Mouse (Mus musculus): ENCODE results near the gene Mfsd12. TPM values are rescaled to one million over a fixed set of nuclear protein-coding genes. Genes with fewer than 3 reads are reported as not detected.

The Mfsd12 gene
- polyA plus RNA-seq, 1 experiment from 2014 or later = 10.7 TPM

GRCm38 (mm10) chr10:81385603-81386306 lies 28.5 kb downstream of the Mfsd12 start:
- Histone ChIP-seq H3K4me3 (peak overlapping the region; percentile 89), H3K4me1 (peaks cover 41% of the 10 kb centered on the region), H3K4me2 (peak overlapping the region; percentile 92), H3K36me3 (peaks cover 37% of the 10 kb centered on the region), H3K27ac (replicated peaks) (no peak overlapping the region), H3K9ac (peak overlapping the region; percentile 93), H3K27me3 (replicated peaks) (no peaks in the 10 kb centered on the region), H3K9me3 (no peaks in the 10 kb centered on the region)
- 74% methylated on average over 22 of the region's 22 CpGs for WGBS
- ATAC-seq (ENCODE audit: extremely low read depth, insufficient number of reproducible peaks, low FRiP score, low TSS enrichment) = no peak

GRCm38 (mm10) chr10:81387716-81388115 lies 30.4 kb downstream of the Mfsd12 start:
- Histone ChIP-seq H3K4me3 (no peak overlapping the region), H3K4me1 (peaks cover 34% of the 10 kb centered on the region), H3K9me3 (no peaks in the 10 kb centered on the region), H3K27me3 (replicated peaks) (no peaks in the 10 kb centered on the region), H3K9ac (no peak overlapping the region), H3K36me3 (peaks cover 46% of the 10 kb centered on the region), H3K4me2 (no peak overlapping the region), H3K27ac (replicated peaks) (no peak overlapping the region)
- ATAC-seq (ENCODE audit: extremely low read depth, insufficient number of reproducible peaks, low FRiP score, low TSS enrichment) = no peak
- 91% methylated on average over 20 of the region's 20 CpGs for WGBS

- Histone ChIP-seq H3K4me1 (peaks cover 42% of the 10 kb centered on the region), H3K9ac (peak within 1 kb of the TSS; percentile 69), H3K27me3 (replicated peaks) (no peaks in the 10 kb centered on the region), H3K4me3 (no peak within 1 kb of the TSS), H3K9me3 (no peaks in the 10 kb centered on the region), H3K36me3 (peaks cover 46% of the 10 kb centered on the region), H3K27ac (replicated peaks) (peak within 1 kb of the TSS; percentile 68), H3K4me2 (no peak within 1 kb of the TSS)
- ATAC-seq (ENCODE audit: extremely low read depth, insufficient number of reproducible peaks, low FRiP score, low TSS enrichment) = no peak
- WGBS = 83% methylated on average over 5 of the region's 5 CpGs
Observed at GRCm38 (mm10) chr10:81388505-81389055, 31.3 kb downstream of the Mfsd12 start, which contains the start of gene Gm48552. TSS of gene Gm48552 (plus strand) at chr10:81389005.

GRCm38 (mm10) chr10:81389373-81389772 lies 32.1 kb downstream of the Mfsd12 start:
- H3K27me3 ChIP-seq (replicated peaks) = no peaks in the 10 kb centered on the region
- no peak overlapping the region for H3K4me2 ChIP-seq
- no peak overlapping the region for H3K4me3 ChIP-seq
- H3K4me1 ChIP-seq = peaks cover 48% of the 10 kb centered on the region
- H3K9ac ChIP-seq = peak overlapping the region; percentile 69
- 58% methylated on average over 3 of the region's 3 CpGs for WGBS
- no peak for ATAC-seq (ENCODE audit: extremely low read depth, insufficient number of reproducible peaks, low FRiP score, low TSS enrichment)
- H3K9me3 ChIP-seq = no peaks in the 10 kb centered on the region
- H3K27ac ChIP-seq (replicated peaks) = peak overlapping the region; percentile 68
- peaks cover 46% of the 10 kb centered on the region for H3K36me3 ChIP-seq

GRCm38 (mm10) chr10:81389801-81390677 lies 32.7 kb downstream of the Mfsd12 start:
- Histone ChIP-seq H3K9ac (peak overlapping the region; percentile 69), H3K9me3 (no peaks in the 10 kb centered on the region), H3K36me3 (peaks cover 46% of the 10 kb centered on the region), H3K27me3 (replicated peaks) (no peaks in the 10 kb centered on the region), H3K4me3 (no peak overlapping the region), H3K4me1 (peaks cover 45% of the 10 kb centered on the region), H3K27ac (replicated peaks) (peak overlapping the region; percentile 68), H3K4me2 (no peak overlapping the region)
- WGBS = 58% methylated on average over 23 of the region's 23 CpGs
- 0 out of 2 replicates have a peak, but pooled peaks have one; percentile 39 for ATAC-seq (ENCODE audit: extremely low read depth, insufficient number of reproducible peaks, low FRiP score, low TSS enrichment)

GRCm38 (mm10) chr10:81390678-81390965 lies 33.3 kb downstream of the Mfsd12 start:
- no peak overlapping the region for H3K4me2 ChIP-seq
- peaks cover 39% of the 10 kb centered on the region for H3K4me1 ChIP-seq
- no peaks in the 10 kb centered on the region for H3K27me3 ChIP-seq (replicated peaks)
- no peaks in the 10 kb centered on the region for H3K9me3 ChIP-seq
- H3K9ac ChIP-seq = peak overlapping the region; percentile 69; the same call in 1 of the 2 replicates
- H3K4me3 ChIP-seq = no peak overlapping the region
- peaks cover 45% of the 10 kb centered on the region for H3K36me3 ChIP-seq
- 84% methylated on average over 13 of the region's 13 CpGs for WGBS
- no peak for ATAC-seq (ENCODE audit: extremely low read depth, insufficient number of reproducible peaks, low FRiP score, low TSS enrichment)
- H3K27ac ChIP-seq (replicated peaks) = no peak overlapping the region

- H3K9me3 ChIP-seq = no peaks in the 10 kb centered on the region
- ATAC-seq (ENCODE audit: extremely low read depth, insufficient number of reproducible peaks, low FRiP score, low TSS enrichment) = no peak
- H3K27me3 ChIP-seq (replicated peaks) = no peaks in the 10 kb centered on the region
- no peak overlapping the region for H3K4me3 ChIP-seq
- H3K27ac ChIP-seq (replicated peaks) = no peak overlapping the region
- peak overlapping the region; percentile 81; the same call in 1 of the 2 replicates for H3K9ac ChIP-seq
- WGBS = 77% methylated on average over 6 of the region's 6 CpGs
- peaks cover 34% of the 10 kb centered on the region for H3K4me1 ChIP-seq
- H3K4me2 ChIP-seq = no peak overlapping the region
- peaks cover 37% of the 10 kb centered on the region for H3K36me3 ChIP-seq
Observed at GRCm38 (mm10) chr10:81392270-81392669, 35.0 kb downstream of the Mfsd12 start.

GRCm38 (mm10) chr10:81392781-81393185 lies 35.5 kb downstream of the Mfsd12 start, which contains the start of gene Smim24:
TSS of gene Smim24 (plus strand) at chr10:81393051.
- peak within 1 kb of the TSS; percentile 69 for H3K27ac ChIP-seq (replicated peaks)
- WGBS = 59% methylated on average over 14 of the region's 14 CpGs
- ATAC-seq (ENCODE audit: extremely low read depth, insufficient number of reproducible peaks, low FRiP score, low TSS enrichment) = no peak
- peak within 1 kb of the TSS; percentile 45 for H3K4me3 ChIP-seq
- peaks cover 37% of the 10 kb centered on the region for H3K36me3 ChIP-seq
- peaks cover 34% of the 10 kb centered on the region for H3K4me1 ChIP-seq
- no peaks in the 10 kb centered on the region for H3K27me3 ChIP-seq (replicated peaks)
- H3K4me2 ChIP-seq = peak within 1 kb of the TSS; percentile 71
- H3K9ac ChIP-seq = peak within 1 kb of the TSS; percentile 81
- H3K9me3 ChIP-seq = no peaks in the 10 kb centered on the region

GRCm38 (mm10) chr10:81393456-81394063 lies 36.3 kb downstream of the Mfsd12 start:
- no peaks in the 10 kb centered on the region for H3K27me3 ChIP-seq (replicated peaks)
- 6% methylated on average over 19 of the region's 19 CpGs for WGBS
- H3K4me1 ChIP-seq = peaks cover 34% of the 10 kb centered on the region
- peak overlapping the region; percentile 45 for H3K4me3 ChIP-seq
- H3K9ac ChIP-seq = peak overlapping the region; percentile 81
- peak overlapping the region; percentile 71 for H3K4me2 ChIP-seq
- peak overlapping the region; percentile 69 for H3K27ac ChIP-seq (replicated peaks)
- peaks cover 35% of the 10 kb centered on the region for H3K36me3 ChIP-seq
- H3K9me3 ChIP-seq = no peaks in the 10 kb centered on the region
- ATAC-seq (ENCODE audit: extremely low read depth, insufficient number of reproducible peaks, low FRiP score, low TSS enrichment) = no peak

- Histone ChIP-seq H3K4me3 (no peak overlapping the region), H3K27ac (replicated peaks) (no peak overlapping the region), H3K4me2 (no peak overlapping the region), H3K36me3 (peaks cover 43% of the 10 kb centered on the region), H3K9me3 (no peaks in the 10 kb centered on the region), H3K4me1 (peaks cover 21% of the 10 kb centered on the region), H3K27me3 (replicated peaks) (peaks cover 4% of the 10 kb centered on the region; the same call in 1 of the 2 replicates), H3K9ac (no peak overlapping the region)
- no peak for ATAC-seq (ENCODE audit: extremely low read depth, insufficient number of reproducible peaks, low FRiP score, low TSS enrichment)
- WGBS = 13% methylated on average over 5 of the region's 5 CpGs
Observed at GRCm38 (mm10) chr10:81395127-81395526, 37.8 kb downstream of the Mfsd12 start.

- ATAC-seq (ENCODE audit: extremely low read depth, insufficient number of reproducible peaks, low FRiP score, low TSS enrichment) = no peak
- WGBS = 85% methylated on average over 4 of the region's 4 CpGs
Observed at GRCm38 (mm10) chr10:81395865-81396264, 38.6 kb downstream of the Mfsd12 start.

More at GRCm38 (mm10) chr10:81395865-81396264, 38.6 kb downstream of the Mfsd12 start:
- no peak overlapping the region for H3K4me2 ChIP-seq
- peaks cover 49% of the 10 kb centered on the region for H3K36me3 ChIP-seq
- peaks cover 8% of the 10 kb centered on the region; the same call in 1 of the 2 replicates for H3K27me3 ChIP-seq (replicated peaks)
- peaks cover 26% of the 10 kb centered on the region for H3K4me1 ChIP-seq
- no peak overlapping the region for H3K27ac ChIP-seq (replicated peaks)
- H3K4me3 ChIP-seq = no peak overlapping the region
- no peak overlapping the region for H3K9ac ChIP-seq
- H3K9me3 ChIP-seq = no peaks in the 10 kb centered on the region
